Mouse (Mus musculus) lung, adult 2 months (tissue): ENCODE results near the gene Slc6a16.

Source experiments
- CTCF ChIP-seq: fragments of 200-500 bp; IDR thresholded peaks from 2 replicates; pipeline ENCODE4 v1.5.1; 2011; ENCODE audit warnings: mild to moderate bottlenecking, low read length, control low read depth; ENCODE audit not compliant: insufficient read depth
- POLR2A ChIP-seq: fragments of 200-500 bp; IDR thresholded peaks from 2 replicates; pipeline ENCODE4 v1.6.1; 2011; ENCODE audit warnings: low read depth, mild to moderate bottlenecking, control low read depth, low read length, borderline replicate concordance; ENCODE audit errors: extremely low read depth

- TF ChIP-seq CTCF (no peak), POLR2A (no peak)
Measured at GRCm38 (mm10) chr7:45264348-45264747, 23.5 kb downstream of the Slc6a16 start.
